Mouse (Mus musculus) cerebellum, adult 2 months (tissue): ENCODE measurements at regions not wholly inside any gene's neighbourhood (a gene's known extent, or its start where the extent isn't known, plus 50 kb on each side); places are given as distances from the start of the nearest gene placed in this dataset.

Experiments
- CTCF ChIP-seq: fragments of 200-500 bp; IDR thresholded peaks from 2 replicates; pipeline ENCODE4 v1.5.1; 2011; ENCODE audit warnings: low read depth, mild to moderate bottlenecking, control low read depth, low read length, moderate library complexity, borderline replicate concordance; ENCODE audit not compliant: insufficient read depth
- POLR2A ChIP-seq: fragments of 200-500 bp; IDR thresholded peaks from 2 replicates; pipeline ENCODE4 v1.6.1; 2011; ENCODE audit warnings: low read length, control low read depth, borderline replicate concordance; ENCODE audit not compliant: insufficient read depth

DNA sequence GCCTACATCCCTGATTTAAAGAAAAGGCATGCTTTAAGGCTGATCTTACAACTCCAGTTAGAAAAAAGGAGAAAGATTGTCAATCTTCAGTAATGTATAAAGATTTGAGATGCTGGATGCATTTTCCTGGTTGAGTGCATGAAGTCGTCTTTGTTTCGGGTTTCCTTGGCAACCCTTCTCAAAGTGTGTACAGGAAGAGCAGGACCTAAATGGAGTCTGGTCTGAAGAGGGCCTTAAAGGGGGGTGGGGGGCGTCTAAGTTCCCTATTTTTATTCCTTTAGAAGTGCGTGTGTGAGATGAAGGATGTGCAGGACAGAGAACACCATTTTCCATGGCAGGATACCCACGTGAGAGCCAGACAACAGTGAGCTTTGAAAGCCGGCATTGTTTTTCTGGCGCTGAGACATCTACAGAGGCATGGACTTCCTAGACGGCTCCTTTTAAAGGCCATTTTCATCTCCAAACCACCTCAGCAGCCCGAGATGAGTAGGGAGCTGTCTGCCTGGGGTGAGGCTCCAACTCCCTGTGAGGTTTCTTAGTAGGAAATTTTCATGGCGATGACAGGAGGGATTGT, 319.2 kb upstream of the G2e3 start:
- TF ChIP-seq CTCF (no peak), POLR2A (no peak)
